Mouse (Mus musculus) testis, postnatal 10 days (tissue): ENCODE results near the gene Dctpp1.

ENCODE experiments used
- DNase-seq: peaks from one replicate; pipeline ENCODE4 v3.0.0; 2021; ENCODE audit warnings: low spot score

The Dctpp1 gene

DNA sequence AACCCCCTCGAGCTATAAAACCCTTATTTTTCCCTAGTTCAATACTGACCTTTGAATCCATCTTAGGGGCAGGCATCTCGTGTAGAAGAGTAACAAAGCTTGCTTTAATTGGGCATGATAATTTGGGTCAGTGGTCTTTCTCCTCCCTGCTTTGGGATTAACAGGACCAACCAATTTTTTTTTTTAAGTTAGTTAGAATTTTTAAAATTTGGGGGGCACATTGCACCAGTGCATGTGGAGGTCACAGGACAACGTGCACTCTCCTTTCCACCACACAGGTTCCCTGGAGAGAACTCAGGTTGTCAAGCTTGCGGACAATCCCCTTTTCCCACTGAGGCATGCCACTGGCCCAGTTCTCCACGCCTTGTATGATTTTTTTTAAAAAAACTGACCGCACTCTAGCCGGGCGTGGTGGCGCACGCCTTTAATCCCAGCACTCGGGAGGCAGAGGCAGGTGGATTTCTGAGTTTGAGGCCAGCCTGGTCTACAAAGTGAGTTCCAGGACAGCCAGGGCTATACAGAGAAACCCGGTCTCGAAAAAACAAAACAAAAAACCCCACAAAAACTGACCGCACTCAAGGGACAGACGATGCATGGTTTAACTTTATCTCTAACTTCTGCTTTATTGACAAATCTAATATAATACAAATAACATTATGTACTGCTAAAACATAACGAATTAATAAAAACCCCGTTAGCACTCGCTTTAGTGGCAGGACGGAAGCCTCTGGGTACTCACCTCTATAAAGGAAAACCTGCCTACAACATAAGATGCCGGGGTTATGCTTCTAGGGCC is 28.5 kb downstream of the Dctpp1 start:
- no peak for DNase-seq

DNA sequence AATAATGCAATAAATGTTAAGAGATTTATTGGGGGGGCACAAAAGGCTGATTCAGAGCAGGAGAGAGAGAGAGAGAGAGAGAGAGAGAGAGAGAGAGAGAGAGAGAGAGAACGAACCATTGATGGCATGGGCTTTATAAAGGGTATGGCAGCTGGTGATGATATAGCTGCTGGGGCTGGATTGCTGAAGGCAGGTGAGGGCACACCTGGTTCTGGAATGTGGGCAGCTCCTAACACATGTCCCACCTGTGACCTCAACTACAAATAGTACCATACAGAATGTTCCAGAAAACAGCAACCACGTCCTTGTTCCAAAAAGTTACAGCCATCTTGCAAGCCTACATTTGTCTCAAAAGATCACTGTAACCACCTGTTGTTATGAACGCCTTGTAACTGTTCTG is 29.1 kb downstream of the Dctpp1 start:
- no peak for DNase-seq

DNA sequence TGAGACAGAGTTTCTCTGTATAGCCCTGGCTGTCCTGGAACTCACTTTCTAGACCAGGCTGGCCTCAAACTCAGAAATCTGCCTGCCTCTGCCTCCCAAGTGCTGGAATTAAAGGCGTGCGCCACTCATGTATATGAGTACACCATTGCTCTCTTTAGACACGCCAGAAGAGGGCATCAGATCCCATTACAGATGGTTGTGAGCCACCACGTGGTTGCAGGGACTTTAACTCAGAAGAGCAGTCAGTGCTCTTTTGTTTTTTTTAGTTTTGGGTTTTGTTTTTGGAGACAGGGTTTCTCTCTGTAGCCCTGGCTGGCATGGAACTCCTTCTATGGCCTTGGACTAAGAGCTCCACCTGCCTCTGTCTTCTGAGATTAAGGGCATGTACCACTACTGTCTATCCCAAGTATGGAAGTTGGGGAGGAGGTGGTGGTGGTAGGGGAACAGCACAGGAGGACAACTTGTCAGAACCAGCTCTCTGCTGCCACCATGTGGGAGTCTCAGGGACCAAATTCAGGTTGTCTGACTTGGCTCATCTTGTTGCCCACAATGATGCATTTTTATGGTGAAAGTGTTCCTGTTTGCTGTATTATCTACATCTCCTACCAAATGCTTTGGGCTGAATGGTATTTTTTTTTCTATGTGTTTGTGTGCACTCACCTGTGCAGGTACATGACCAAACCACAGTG is 31.8 kb downstream of the Dctpp1 start:
- peak; percentile 90 for DNase-seq

DNA sequence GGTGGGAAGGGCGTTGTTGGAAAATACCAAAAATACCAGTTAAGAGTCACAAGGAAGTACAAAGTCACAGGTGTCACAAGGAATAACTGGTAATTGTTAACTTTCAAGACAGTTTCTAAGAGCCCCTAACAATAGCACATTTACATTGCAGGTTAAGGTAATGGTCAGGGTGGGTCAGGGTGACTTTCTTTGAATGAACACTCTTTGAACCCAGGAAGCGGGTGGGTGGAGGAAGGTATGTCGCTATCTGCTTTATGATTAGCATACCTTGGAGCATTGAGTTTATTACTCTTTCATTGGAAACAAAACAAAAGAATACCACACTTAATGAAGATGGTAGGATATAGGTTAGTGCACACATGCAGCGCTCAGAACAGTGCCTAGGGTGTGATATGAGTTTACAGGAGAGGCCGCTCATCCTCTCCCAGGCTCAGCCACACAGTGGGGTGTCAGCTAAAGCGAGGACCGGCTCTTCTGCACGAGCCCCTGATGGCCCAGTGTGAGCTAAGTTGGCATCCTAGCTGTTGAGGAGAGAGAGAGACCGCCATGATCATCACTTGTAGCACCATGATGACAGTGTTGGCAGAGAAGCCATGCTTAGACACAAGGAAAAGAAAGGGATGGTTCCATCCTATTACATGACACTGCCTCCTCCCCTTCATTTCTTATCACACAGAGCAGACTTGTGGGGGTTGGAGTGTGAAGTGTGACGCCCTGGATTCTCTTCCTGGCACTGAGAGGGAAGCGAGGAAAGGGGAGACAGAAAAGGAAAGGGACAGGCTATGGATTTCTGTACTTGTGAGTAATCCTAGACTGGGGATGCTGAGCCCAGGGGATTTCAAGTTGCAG is 35.1 kb downstream of the Dctpp1 start:
- no peak for DNase-seq

DNA sequence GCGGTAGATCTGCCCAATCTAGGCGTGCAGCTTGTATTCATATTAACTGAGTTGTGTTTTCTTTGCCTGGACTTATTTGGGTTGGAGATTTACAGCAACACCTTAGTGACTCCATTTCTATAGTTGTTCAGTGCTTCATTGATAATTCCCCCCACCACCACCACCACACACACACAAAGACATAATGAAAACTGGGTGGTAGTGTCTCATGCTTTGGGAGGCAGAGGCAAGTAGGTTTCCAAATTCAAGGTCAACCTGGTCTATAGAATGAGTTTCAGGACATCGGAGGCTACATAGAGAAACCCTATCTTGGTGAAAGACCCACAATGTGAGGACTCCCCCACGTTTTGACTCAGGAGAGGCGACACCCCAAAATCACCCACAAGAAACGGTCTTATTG is 35.9 kb downstream of the Dctpp1 start:
- no peak for DNase-seq

DNA sequence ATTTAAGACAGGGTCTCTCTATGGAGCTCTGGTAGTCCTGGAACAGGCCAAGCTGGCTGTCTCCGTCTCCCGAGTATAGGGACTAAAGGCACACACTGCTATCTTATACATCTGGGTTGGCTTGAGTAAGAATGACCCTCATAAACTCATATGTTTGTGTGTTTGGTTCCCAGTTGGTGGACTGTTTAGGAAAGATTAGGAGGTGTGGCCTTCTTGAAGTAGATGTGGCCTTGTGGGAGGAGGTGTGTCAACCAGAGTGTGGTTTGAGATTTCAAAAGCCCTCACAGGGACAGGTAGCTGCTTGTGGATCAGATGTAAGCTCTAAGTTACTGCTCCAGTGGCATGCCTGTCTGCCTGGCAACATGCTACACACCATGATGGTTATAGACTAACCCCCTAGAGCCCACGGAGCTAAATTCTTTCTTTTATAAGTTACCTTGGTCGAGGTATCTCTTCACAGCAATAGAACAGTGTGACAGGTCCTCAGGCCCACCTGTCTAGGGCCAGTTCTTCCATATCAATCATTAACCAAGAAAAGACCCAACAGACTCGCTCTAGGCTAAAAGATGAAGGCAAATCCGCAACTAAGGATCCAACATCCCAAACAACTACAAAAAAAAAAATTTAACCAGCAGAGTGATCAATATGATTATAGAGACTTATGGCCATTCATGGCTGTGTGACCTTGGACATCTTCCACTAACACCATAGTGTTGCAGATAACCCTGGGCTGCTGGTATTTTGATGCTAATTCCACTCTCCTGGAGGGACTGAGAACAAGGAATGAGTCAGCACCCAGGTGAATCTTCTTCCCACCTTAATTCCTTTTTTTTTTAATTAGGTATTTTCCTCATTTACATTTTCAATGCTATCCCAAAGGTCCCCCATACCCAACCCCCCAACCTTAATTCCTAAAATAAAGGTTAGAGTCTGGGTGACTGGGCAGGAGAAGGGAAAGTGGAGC is 36.7 kb downstream of the Dctpp1 start:
- DNase-seq = no peak

DNA sequence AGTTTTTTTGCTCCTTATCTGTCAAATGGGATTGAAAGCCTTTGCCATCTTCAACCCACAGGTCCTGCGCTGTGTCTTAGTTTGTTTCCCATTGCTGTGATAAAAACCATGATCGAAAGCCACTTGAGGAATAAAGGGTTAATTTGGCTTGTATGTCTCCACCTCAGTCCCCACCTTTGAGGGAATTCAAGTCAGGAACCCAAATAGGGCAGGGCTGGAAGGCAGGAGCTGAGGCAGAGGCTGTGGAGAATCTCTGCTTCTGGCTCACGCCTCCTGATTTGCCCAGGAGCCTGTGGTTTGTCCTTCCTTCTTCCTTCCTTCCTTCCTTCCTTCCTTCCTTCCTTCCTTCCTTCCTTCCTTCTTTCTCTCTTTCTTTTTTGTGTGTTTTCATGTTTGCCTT is 37.4 kb downstream of the Dctpp1 start:
- no peak for DNase-seq

DNA sequence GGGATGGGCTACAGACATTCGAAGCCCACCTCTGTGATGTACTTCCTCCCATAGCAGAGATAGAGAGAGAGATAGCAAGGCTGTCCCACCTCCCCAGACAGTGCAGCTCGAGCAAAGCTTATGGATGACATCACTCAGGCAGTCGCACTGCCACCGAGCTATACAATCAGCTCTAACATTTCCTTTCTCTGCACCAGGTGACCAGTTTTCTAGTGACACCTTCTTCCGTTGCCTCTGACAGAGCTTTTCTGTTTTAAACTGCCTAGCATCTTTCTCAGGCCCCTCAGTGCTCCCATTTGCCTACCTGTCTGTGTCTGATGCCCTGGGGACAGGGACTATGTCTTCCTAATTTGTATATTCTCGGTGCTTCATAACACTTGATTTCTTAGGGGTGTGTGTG is 40.1 kb downstream of the Dctpp1 start:
- no peak for DNase-seq

DNA sequence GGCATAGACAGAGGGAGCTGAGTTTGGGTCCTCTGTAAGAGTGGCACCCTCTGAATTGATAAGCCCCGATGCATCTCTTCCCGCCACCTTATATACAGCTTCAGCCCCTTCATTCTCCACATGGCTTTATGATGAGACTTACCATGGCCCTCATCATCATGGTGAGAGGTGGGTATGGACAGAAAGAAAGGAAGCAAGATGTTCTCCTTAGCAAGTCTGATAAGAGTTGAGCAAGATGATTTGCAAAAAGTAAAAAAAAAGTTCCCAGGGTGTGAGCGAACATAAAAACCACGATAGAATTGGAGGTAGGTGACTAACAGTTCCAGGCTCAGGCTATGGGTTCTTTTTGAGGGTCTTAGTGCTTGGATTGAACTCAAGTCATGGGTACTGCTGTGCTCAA is 41.8 kb downstream of the Dctpp1 start:
- no peak for DNase-seq

DNA sequence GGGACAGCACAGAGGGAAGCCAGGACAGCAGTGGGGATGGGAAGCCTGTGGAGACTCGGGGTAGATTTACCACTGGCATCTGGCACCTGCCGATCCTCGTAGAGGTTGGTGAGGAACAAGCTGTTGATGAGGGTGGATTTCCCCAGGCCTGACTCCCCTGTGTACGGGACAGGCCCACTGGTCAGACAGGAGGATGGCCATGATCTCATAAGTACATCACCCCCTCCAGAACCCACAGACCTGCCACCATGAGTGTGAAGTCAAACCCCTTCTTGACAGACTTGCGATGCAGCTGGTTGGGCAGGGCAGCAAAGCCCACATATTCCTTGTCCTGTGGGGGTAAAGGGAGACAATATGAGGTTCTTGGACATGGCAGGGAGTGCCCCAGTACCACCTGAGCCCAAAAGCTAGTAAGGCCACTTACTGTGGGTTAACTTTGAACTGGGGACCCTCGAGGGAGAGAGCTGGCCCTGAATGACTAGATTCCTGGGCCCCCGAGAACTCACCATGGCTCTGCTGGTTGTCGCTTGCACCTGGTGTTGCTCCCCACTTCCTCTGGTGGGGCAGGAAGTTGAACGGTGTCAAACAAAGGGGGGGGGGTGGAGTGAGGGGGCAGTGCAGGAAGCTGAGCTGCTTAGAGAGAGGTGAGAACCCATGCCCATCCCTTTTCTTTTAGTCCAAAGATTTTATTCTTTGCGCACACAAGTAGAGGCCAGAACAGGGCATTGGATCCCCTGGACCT is 42.4 kb downstream of the Dctpp1 start:
- no peak for DNase-seq

DNA sequence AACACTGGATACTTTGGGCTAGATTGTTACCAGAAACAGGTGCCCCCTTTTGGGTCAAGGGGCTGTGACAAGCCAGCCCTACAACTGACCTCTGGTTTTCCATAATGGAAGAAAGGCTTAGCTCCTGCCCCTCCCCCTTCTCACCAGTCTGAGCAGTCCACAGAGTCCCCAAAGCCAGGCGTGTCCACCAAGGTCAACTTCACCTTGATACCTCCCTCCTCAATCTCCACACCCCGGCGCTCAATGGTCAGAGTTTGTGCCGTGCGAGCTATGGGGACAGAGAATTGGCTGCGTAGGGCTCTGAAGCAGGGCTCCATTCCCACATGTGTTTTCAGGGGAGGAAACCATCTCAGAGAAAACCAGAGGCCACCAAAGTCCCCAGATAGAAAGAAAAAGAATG is 43.0 kb downstream of the Dctpp1 start:
- no peak for DNase-seq

DNA sequence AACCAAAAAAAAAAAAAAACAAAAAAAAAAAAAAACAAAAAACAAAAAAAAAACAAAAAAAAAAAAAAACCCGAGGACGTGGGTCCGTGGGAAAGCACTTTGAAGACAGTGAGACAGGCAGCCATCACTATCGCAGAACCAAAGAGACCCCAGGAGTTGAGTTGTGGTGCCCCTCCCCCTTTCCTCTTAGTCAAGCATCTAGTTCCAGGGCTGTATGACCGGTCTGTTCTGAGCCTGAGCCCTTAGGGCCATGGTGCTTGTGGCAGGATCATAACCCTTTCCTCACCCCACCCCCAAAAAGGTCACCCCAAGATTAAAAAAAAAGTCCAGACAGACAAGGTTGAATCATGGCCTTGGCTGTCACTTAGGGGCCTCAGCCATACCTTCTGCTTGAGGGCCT is 44.2 kb downstream of the Dctpp1 start:
- DNase-seq = no peak

DNA sequence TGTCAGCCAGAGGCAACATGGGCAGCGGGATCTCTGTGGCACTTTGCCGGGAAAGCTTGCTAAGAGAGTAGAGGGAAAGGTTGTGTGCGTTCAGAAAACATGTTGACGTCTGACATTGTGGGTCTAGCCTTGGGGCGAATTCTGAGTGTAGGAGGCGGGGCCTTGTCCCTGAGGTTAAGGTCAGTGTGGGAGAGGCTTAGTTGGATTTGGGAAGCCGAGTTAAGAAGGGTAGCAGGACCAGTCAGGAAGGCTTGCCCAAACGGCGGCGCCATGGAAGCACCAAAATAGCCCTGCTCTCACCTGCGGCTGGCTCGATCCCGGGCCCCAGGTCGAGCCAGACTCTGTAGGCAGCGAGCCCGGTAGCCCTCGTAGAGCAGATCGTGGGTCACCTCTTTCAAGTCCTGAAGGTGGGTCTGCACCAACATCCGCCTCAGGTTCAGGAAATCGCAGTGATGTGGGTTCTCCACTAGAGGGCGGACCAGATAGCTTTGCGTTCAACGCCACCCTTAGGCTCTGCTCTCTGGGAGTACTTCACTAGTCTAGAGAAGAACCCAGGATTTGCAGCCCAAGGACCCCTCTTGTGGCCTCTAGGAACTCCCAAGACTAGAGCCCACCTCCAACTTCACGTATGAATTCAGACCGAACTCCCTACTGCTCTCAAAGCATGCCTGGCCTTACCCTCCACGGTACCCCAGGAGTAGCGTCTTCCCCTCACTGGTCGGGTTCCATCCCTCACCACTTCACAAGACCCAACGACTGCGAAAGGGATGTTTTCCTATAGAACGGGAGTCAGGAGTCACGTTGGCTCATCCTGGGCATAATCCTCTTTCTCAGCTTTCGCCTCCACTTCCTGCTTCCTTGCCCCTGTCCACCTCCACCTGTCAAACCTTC is 45.3 kb downstream of the Dctpp1 start:
- DNase-seq = peak; percentile 64

DNA sequence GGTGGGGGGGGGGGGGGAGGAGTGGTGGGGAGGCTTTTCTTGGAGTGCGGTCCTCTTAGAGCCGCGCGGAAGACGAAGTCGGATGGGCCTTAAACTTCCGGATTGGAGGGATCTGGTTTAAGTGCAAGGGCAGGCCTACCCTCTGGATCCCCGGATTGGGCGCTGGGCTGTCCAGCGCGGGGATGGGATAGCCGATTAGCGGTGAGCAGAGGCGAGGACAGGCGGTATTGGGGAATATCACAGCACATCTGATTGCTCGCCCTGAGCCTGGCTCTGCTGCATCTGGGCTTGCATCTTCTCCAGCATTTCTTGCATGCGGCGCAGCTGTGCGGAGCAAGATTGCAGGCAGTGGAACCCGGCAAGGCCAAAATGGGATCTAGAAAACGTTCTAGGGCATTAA is 46.0 kb downstream of the Dctpp1 start:
- no peak for DNase-seq

DNA sequence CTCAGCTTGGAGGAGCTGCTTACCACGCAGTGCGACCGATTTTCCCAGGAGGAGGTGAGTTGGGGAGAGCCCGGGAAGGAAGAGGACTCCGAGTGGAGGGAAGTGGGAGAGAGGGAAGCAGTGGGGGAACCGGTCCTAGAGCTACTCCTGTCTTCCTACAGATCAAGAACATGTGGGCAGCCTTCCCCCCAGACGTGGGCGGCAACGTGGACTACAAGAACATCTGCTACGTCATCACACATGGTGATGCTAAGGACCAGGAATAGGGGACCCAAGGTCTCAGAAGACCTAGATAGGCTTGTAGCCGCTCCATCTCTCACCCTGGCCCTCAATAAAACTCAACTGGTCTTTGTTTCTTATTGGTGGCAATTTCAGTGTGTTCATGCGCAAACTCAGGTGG is 46.6 kb downstream of the Dctpp1 start:
- no peak for DNase-seq

DNA sequence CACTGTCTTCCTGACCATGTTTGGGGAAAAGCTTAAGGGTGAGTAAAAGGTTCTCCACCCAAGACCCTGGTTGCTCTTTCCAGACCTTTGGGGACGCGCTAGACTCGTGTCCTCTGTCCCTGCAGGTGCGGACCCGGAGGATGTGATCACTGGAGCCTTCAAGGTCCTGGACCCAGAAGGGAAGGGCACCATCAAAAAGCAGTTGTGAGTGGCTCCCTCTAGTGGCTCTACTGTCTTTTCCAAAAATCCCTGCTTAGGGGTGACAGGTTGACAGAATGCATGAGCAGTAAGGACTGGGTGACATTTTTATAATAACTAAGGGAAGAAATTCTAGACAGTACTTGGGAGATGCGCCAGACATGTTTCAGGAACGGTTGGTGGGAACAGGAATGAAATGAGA is 47.0 kb downstream of the Dctpp1 start:
- DNase-seq = peak; percentile 56

DNA sequence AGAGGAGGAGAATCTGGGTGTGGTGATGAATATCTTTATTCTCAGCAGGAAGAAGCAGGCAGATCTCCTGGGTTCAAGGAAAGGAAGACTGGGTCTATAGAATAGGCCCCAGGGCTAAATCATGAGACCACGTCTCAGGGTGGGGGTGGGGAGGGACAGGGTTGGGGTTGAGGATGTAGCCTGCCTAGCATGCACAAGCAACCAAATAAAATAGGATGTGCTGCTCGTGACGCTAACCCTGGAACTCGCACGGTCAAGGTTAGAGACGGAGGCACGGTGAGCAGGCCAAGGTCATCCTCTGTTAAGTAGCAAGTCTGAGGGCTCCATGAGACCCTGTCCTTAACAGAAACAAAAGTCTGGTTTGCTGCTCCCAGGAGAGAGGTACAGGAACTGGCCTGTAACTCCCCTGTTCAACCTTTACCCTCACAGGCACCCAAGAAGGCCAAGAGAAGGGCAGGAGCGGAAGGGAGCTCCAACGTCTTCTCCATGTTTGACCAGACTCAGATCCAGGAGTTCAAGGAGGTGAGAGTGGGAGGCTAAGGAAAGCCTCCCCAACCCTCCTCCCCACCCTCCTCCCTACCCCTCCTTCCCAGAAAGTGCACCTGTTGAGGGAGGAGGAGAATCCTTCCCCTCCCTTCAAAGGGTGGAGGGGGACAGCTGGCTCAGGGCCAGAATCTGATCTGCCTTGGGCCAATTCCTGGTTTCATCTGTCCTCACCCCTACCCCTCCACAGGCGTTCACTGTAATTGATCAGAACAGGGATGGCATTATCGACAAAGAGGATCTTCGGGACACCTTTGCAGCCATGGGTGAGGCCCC is 47.9 kb downstream of the Dctpp1 start:
- peak; percentile 60 for DNase-seq

DNA sequence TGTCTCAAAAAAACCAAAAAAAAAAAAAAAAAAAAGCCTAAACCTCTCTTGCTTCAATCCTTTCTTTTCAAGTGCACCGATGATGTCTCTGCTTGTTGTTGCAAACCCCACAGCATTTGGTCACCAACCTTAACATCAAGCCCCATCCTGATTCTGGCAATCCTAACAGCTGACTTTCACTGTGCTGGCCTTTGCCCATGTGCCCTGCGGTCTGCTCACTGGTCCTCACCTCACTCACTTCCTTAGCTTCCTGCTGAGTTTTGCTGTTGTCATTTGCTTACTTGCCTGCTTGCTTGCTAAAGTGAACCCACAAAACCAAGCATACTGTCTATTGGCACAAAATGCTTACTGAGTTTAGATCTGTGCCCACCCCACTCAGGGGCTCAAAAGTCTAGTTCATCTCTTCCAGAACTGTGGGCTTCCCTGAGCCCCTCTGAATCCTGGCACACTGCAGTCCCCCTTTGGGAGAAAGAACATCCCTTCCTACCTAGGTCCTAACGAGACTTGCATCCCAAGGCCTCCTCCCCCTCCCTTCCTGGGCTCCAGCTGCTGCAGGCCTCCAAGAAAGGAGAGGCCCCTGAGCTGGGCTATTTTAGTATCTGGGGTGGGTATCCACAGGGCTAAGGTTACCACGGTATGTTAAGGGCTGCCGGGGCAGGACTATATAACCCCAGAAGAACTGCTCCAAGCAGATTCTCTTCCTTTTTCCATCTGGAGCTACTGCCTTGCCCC is 49.3 kb downstream of the Dctpp1 start:
- DNase-seq = no peak
